Mouse (Mus musculus) ES-E14 (cell line): ENCODE measurements at regions not wholly inside any gene's neighbourhood (a gene's known extent, or its start where the extent isn't known, plus 50 kb on each side); places are given as distances from the start of the nearest gene placed in this dataset.

Experiments used
- DNase-seq: peaks from one replicate; pipeline ENCODE4 v3.0.0-alpha.2; 2013; ENCODE audit warnings: low read depth, low spot score
- H3K27ac ChIP-seq: 2 replicates; pipeline ENCODE4 v1.5.1; 2012; ENCODE audit warnings: low read depth, mild to moderate bottlenecking, low read length, moderate library complexity, mixed read lengths; ENCODE audit not compliant: poor library complexity, insufficient read depth, severe bottlenecking
- H3K36me3 ChIP-seq: 2 replicates; pipeline ENCODE4 v1.6.1; 2012; ENCODE audit warnings: mild to moderate bottlenecking, low read length, moderate library complexity, mixed read lengths; ENCODE audit not compliant: control insufficient read depth, poor library complexity, insufficient read depth, severe bottlenecking
- H3K4me1 ChIP-seq, 2 experiments: fragments of 150-350 bp in 1 of 2; sonication (generic) in 1 of 2; 2 replicates each; pipeline ENCODE4 v1.6.1; 2012; ENCODE audit warnings: low read length in 2 of 2, mild to moderate bottlenecking in 1 of 2, mixed read lengths in 1 of 2; ENCODE audit not compliant: control insufficient read depth in 2 of 2, insufficient read depth in 2 of 2, poor library complexity in 1 of 2
- H3K4me3 ChIP-seq, 2 experiments: fragments of 150-350 bp in 1 of 2; sonication (generic) in 1 of 2; 2 replicates each; pipeline ENCODE4 v1.5.1; 2012; ENCODE audit warnings: low read length in 2 of 2, low read depth in 1 of 2, mild to moderate bottlenecking in 1 of 2, mixed read lengths in 1 of 2; ENCODE audit not compliant: insufficient read depth in 1 of 2, poor library complexity in 1 of 2, severe bottlenecking in 1 of 2
- H3K9ac ChIP-seq: 2 replicates; pipeline ENCODE4 v1.6.1; 2012; ENCODE audit warnings: low read depth, mild to moderate bottlenecking, low read length, mixed read lengths; ENCODE audit not compliant: poor library complexity, insufficient read depth, severe bottlenecking
- H3K9me3 ChIP-seq: fragments of 150-350 bp; sonication (generic); 2 replicates; pipeline ENCODE4 v1.6.1; 2012; ENCODE audit warnings: low read depth, mild to moderate bottlenecking, low read length; ENCODE audit not compliant: control insufficient read depth, insufficient read depth
- CHD2 ChIP-seq: IDR thresholded peaks from 2 replicates; pipeline ENCODE4 v1.6.1; 2014; ENCODE audit warnings: mild to moderate bottlenecking, low read depth, low read length, inconsistent platforms
- HCFC1 ChIP-seq: IDR thresholded peaks from 2 replicates; pipeline ENCODE4 v1.6.1; 2012; ENCODE audit warnings: low read length, inconsistent platforms, borderline replicate concordance; ENCODE audit not compliant: insufficient read depth
- MAFK ChIP-seq: IDR thresholded peaks from 2 replicates; pipeline ENCODE4 v1.6.1; 2014; ENCODE audit warnings: mild to moderate bottlenecking, low read depth, low read length, inconsistent platforms; ENCODE audit not compliant: insufficient read depth
- ZC3H11A ChIP-seq: IDR thresholded peaks from 2 replicates; pipeline ENCODE4 v1.6.1; 2012; ENCODE audit warnings: low read depth, mild to moderate bottlenecking, inconsistent platforms, low read length, borderline replicate concordance
- ZNF384 ChIP-seq: IDR thresholded peaks from 2 replicates; pipeline ENCODE4 v1.6.1; 2012; ENCODE audit warnings: low read depth, low read length, inconsistent platforms
- in situ Hi-C, 2 experiments: fragments of 600-800 bp; cut with MboI; formaldehyde crosslinking; loops; one replicate each; pipeline ENCODE4 v1.15.1; 2025; ENCODE audit warnings: low sequenced_read_pairs in 2 of 2, inconsistent platforms in 1 of 2; ENCODE audit not compliant: unreplicated experiment in 2 of 2

DNA sequence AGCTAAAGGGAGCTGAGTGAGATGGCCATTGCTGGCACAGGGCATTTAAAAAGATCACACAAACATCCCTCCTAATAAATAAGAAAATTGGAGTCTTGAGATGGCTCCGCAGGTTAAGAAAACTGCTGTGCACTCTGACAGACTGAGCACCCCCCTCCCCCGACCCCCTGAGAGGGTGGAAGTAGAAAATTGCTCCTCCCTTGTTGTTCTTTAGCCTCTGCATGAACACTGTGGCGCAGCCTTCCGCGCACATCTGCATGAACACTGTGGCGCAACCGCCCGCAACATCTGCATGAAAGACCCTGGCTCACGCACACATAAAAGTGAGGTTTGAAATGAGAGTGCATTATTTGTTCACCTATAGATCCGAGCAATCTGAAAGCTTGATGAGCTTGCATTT, 50.2 kb upstream of the Itsn2 start:
- no peaks in the 10 kb centered on the region for H3K36me3 ChIP-seq
- DNase-seq: no peak
- TF ChIP-seq ZNF384 (no peak), HCFC1 (no peak)
- peak overlapping the region; percentile 3 to 42; a peak in 2 of 4 replicates for H3K4me3 ChIP-seq
- in situ Hi-C loops: loop anchor here in 1 of 2 experiments (10.0 kb wide), 1 partner anchor 437 kb away; no protein-coding TSS in a partner anchor
- H3K4me1 ChIP-seq: peaks cover 0 to 2% of the 10 kb centered on the region in 2 experiments; a peak in 1 of 4 replicates
- H3K27ac ChIP-seq: no peak overlapping the region
- no peaks in the 10 kb centered on the region for H3K9me3 ChIP-seq
- no peak overlapping the region for H3K9ac ChIP-seq

- in situ Hi-C loops: no loop called here
- H3K4me1 ChIP-seq: no peaks in the 10 kb centered on the region
- TF ChIP-seq ZC3H11A (no peak), HCFC1 (no peak), MAFK (no peak), CHD2 (no peak), ZNF384 (no peak)
- no peak for DNase-seq
- H3K36me3 ChIP-seq: no peaks in the 10 kb centered on the region
- H3K9me3 ChIP-seq: no peaks in the 10 kb centered on the region
- no peak overlapping the region for H3K27ac ChIP-seq
- no peak overlapping the region for H3K4me3 ChIP-seq
- H3K9ac ChIP-seq: no peak overlapping the region
Measured at GRCm38 (mm10) chr12:4534252-4534651, 57.3 kb upstream of the Ncoa1 start.

GRCm38 (mm10) chr12:4533710-4534109, 56.7 kb upstream of the Ncoa1 start:
- TF ChIP-seq ZNF384 (no peak), MAFK (no peak), ZC3H11A (no peak), CHD2 (no peak), HCFC1 (no peak)
- Histone ChIP-seq H3K27ac (no peak overlapping the region), H3K4me3 (no peak overlapping the region), H3K9me3 (no peaks in the 10 kb centered on the region), H3K36me3 (no peaks in the 10 kb centered on the region), H3K4me1 (no peaks in the 10 kb centered on the region), H3K9ac (no peak overlapping the region)
- in situ Hi-C loops: no loop called here
- DNase-seq: no peak

DNA sequence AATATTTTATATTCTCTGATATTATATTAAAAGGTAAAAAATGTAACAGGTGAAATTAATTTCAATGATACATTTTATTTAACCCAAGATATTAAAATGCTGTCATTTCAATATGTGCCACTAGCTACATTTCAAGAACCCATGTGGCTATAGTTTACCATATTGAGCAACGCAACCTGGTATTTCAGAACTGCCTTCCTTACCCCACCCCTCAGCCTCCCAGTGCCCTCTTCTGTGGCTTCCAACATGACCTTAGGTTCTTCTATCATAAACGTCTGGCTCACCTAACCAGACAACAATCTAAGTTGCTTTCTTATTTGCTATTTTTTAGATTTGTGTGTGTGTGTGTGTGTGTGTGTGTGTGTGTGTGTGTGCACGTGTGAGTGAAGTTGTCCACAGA, 55.7 kb upstream of the Ncoa1 start:
- H3K36me3 ChIP-seq: no peaks in the 10 kb centered on the region
- no peak overlapping the region for H3K9ac ChIP-seq
- H3K4me1 ChIP-seq: no peaks in the 10 kb centered on the region
- H3K27ac ChIP-seq: no peak overlapping the region
- DNase-seq: no peak
- H3K9me3 ChIP-seq: no peaks in the 10 kb centered on the region
- no peak overlapping the region for H3K4me3 ChIP-seq
- in situ Hi-C loops: no loop called here
- TF ChIP-seq MAFK (no peak), HCFC1 (no peak), CHD2 (no peak), ZC3H11A (no peak), ZNF384 (no peak)

- no peak for TF ChIP-seq ZNF384
- TF ChIP-seq CHD2: no peak
- TF ChIP-seq HCFC1: no peak
- no peak for TF ChIP-seq MAFK
- TF ChIP-seq ZC3H11A: no peak
- no peaks in the 10 kb centered on the region for H3K36me3 ChIP-seq
- no peak for DNase-seq
- in situ Hi-C loops: no loop called here
- H3K4me3 ChIP-seq: no peak overlapping the region
- H3K9me3 ChIP-seq: no peaks in the 10 kb centered on the region
- H3K4me1 ChIP-seq: peaks cover 2 to 10% of the 10 kb centered on the region in 2 experiments; a peak in 3 of 4 replicates
- no peak overlapping the region for H3K27ac ChIP-seq
- no peak overlapping the region for H3K9ac ChIP-seq
Measured at GRCm38 (mm10) chr12:4527027-4527426, 50.0 kb upstream of the Ncoa1 start.
